Mouse (Mus musculus) bone marrow macrophage, adult 2 months (primary cell): ENCODE results near the gene Serpinf1.
"Not testable (repeated sequence)": the region's sequence is repeated elsewhere in the genome, so short reads cannot be mapped to it uniquely, and the experiment has no call there.

Experiments
- CTCF ChIP-seq: IDR thresholded peaks from 2 replicates; pipeline ENCODE4 v1.5.1; 2012; ENCODE audit warnings: low read depth, mild to moderate bottlenecking, low read length, moderate library complexity
- POLR2A ChIP-seq: IDR thresholded peaks from 2 replicates; pipeline ENCODE4 v1.6.1; 2012; ENCODE audit warnings: mild to moderate bottlenecking, low read depth, low read length, borderline replicate concordance

GRCm38 (mm10) chr11:75455971-75456370 is 33.5 kb upstream of the Serpinf1 start:
- not testable (repeated sequence) for TF ChIP-seq CTCF, POLR2A
